Mouse (Mus musculus) heart, adult 8-10 months (tissue): ENCODE measurements around the gene Anks1. TPM values are rescaled to one million over a fixed set of nuclear protein-coding genes. Genes with fewer than 3 reads are reported as not detected.
A peak's percentile ranks its signal among the peaks of the same experiment; 100 is the strongest.
"Not testable (repeated sequence)": the region's sequence is repeated elsewhere in the genome, so short reads cannot be mapped to it uniquely, and the experiment has no call there.

Experiments
- DNase-seq: peaks from one replicate; pipeline ENCODE4 v3.0.0; 2022; ENCODE audit warnings: low spot score
- total RNA-seq, 4 experiments: library from RNA; stranded (reverse); gene quantifications; 2 replicates each; pipeline ENCODE4 v1.2.4; 2022

Anks1 gene
- total RNA-seq, 4 experiments from 2014 or later: 52.9 to 62.0 (median 57.6) TPM

GRCm38 (mm10) chr17:27966056-27966455, 57.0 kb downstream of the Anks1 start:
- no peak for DNase-seq

DNA sequence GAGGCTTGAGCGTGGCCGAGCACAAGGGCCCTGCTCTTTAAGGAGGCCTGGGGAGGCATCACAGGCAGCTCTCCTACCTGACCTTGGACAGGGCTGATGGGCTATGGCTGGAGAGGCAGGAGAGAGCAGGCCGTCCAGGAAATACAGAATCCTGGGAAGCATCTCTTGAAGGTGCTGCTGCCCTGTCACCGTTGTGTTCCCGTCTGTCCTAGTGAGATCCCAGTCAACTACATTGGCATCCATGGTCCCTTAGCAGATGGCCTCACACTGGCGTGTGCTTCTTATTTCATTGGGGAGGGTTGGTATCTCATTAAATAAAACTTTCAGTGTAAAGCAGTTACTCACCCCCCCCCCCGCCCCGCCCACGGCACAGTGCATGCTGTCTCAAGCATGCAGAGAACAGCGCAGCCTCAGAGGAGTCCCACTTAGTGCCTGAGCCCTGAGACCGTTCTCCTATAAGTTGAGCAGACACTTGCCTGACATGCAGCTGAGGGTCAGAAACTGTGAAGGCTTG, 57.5 kb downstream of the Anks1 start:
- no peak for DNase-seq

GRCm38 (mm10) chr17:27967529-27967928, 58.4 kb downstream of the Anks1 start:
- no peak for DNase-seq

GRCm38 (mm10) chr17:27968033-27968750, 59.1 kb downstream of the Anks1 start:
- peak; percentile 80 for DNase-seq

GRCm38 (mm10) chr17:27968903-27969302, 59.8 kb downstream of the Anks1 start:
- no peak for DNase-seq

DNA sequence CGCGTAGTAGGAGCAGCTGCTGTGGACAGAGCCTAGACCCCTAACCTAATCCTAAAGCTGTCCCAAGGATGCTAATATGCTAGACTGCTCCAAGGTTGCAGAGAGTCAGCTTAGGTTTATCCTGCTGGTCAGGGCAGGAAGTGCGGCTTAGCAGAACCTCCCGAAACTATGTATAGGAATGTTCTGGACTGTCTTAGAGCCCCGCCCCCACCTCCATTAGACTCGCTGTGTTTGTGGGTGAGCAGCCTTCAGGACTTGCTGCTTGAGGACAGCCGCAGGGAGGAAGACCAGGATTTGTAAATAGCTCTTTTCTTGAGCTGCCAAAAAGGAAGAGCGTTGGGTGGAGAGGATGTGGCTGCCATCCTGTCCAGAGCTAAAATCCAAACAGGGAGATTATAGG, 60.3 kb downstream of the Anks1 start:
- DNase-seq: peak; percentile 57

DNA sequence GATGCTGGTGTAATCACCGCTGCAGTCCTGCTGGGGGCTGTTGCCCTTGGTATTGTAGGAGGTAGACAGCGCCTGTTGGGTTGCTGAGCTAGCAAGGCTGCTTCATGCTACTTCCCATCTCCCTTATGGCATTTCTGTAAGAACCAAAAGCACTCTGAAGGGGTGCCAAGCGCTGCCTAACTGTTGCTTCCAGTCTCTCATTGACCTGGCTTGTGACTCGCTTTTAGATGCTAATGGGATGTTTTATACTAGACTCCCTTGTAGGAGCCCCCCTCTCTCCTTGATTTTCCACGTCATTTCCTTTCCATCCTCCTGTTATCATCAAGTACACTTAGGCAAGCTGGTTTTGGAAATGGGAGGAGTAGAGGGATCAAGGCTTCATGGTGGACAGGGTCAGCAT, 60.8 kb downstream of the Anks1 start:
- no peak for DNase-seq

DNA sequence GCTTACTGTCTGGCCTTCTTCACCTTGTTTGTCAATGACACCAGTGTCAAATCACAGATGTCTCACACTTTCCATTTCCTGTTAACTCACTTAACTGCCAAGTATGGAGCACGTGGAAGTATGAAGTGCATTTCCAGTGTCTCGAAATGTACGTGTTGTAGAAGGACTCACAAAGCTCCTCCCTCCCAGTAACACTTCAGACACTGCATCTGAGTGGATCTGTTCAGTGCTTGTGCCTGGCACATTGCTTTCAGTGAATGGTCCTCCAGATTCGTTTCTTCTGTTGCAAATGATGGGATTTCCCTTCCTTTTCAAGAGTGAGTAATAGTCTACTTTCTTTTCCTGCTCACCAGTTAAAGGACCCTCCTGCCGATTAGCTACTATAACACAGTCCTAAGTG, 61.2 kb downstream of the Anks1 start:
- DNase-seq: no peak

- DNase-seq: peak; percentile 94
Measured at GRCm38 (mm10) chr17:27971496-27971895, 62.4 kb downstream of the Anks1 start.

GRCm38 (mm10) chr17:27973337-27973736, 64.2 kb downstream of the Anks1 start:
- no peak for DNase-seq

DNA sequence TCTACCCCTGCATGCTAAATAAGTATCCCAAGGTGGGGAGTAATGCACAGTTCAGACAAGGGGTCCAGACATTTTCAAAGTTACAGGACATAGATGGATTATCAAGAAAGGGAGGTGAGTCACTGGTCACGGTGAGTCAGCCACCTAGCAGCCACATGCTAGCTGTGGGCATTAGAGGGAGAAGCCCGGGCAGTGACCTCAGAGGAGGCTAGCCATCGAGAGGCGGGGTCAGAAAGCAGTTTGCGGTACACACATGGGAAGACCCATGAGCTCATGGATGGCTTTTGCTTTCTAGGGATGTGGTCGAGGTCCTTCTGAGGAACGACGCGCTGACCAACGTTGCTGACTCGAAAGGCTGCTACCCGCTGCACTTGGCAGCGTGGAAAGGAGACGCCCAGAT, 67.2 kb downstream of the Anks1 start:
- no peak for DNase-seq

DNA sequence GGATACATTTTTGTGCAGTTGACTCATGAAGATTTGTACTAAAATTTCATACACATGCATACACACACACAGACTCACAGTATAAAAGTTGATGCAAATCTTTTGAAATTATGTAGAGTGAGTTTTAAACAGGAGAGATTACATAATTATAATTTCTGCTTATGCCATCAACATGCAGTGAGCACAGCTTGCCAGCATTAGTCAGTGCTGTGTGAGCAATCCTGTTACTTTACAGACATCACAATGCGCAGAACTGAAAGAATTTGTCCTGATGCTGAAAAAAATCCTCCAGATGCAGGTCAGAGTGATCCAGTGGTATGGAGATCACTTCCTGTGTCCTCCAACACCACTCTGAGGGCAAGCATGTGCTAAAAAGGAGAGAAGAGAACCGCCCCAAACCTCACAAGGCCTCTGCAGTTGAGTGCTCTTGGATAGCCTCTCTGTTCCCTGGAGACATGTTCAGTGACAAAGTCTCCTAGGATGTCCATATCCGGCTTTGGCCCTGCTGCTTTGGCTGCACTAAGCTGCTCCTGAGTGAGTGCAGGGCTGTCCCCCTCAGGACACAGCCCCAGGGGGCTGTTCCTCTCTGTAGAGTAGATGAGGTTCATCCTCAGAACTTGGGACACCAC, 68.0 kb downstream of the Anks1 start:
- no peak for DNase-seq

GRCm38 (mm10) chr17:27980391-27980955, 71.4 kb downstream of the Anks1 start:
- no peak for DNase-seq

DNA sequence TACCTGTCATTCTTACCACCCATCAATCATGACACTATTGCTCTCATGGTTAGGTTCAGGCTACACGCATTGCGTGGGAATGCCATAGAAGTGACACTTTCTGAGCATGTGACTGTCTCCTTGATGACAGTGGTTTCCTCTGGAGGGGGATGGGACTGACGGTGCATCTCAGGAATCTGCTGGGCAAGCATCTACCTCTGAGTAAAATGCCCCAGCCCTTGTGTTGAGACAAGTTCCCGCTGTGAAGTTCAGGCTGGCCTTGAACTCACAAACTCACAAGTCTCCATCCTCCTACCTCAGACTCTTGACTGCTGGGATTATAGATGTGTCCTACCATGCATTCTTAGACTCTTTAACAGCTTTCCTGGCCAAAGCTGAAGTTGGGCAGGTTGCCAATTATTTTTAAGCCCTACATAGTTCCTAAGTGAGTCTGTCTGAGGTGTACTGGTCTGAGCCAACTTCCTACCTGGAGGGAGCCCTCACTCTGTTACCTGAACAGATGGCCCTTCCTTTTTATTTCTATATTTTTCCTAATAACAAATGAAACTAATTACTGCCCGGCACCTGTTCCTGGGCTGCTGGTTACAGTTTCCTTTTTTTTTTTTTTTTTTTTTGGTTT, 72.5 kb downstream of the Anks1 start:
- DNase-seq: no peak

DNA sequence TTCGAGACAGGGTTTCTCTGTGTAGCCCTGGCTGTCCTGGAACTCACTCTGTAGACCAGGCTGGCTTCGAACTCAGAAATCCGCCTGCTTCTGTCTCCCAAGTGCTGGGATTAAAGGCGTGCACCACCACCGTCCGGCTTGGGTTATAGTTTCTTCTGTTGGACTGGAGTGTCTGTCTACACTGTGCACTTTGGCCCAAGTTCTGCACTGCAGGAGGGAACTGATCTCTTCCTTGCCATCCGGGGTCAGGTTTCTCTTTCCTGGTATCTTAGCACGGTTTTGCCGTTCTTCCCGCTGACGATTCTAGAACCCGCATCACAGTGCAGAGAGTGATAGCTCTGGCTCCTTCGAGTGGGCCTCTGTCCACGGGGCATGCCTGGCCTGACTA, 73.0 kb downstream of the Anks1 start:
- not testable (repeated sequence) for DNase-seq

- DNase-seq: no peak
Measured at GRCm38 (mm10) chr17:27982712-27983266, 73.7 kb downstream of the Anks1 start.

DNA sequence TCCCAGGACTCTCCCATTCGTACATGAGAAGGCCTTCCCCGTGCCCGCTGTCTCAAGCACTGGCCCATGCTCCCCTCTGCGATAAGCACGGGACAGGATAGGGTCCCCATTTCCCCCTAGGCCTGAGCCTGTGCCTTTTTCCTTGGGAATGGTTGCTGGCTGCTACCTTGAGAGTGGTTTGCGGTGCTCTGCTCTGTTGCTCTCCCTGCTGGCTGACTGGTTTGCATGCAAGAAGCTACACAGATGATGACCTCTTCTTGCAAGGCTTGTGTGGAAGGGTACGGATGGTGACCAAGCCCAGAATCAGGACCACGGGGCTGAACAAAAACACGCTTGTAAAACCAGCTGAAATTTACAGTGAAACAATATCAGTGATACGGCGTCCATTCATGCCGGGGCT, 75.3 kb downstream of the Anks1 start:
- no peak for DNase-seq

DNA sequence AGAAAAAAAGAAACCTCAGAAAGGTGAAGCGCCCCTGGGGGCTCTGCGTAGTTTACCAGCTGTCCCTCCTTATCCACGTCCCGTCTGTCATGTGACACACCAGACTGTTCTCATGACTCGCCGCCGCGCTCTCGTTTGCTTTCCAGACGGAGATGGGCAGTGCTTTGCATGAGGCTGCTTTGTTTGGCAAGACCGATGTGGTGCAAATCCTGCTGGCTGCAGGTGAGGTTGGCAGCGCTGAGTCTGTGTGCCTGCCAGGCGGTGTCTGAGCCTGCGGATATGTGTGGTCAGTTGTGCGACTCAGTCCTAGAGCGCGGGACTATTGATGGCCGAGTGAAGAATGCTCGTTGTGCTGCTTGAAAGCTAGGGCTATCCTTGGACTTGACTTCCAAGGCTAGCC, 77.0 kb downstream of the Anks1 start:
- no peak for DNase-seq

DNA sequence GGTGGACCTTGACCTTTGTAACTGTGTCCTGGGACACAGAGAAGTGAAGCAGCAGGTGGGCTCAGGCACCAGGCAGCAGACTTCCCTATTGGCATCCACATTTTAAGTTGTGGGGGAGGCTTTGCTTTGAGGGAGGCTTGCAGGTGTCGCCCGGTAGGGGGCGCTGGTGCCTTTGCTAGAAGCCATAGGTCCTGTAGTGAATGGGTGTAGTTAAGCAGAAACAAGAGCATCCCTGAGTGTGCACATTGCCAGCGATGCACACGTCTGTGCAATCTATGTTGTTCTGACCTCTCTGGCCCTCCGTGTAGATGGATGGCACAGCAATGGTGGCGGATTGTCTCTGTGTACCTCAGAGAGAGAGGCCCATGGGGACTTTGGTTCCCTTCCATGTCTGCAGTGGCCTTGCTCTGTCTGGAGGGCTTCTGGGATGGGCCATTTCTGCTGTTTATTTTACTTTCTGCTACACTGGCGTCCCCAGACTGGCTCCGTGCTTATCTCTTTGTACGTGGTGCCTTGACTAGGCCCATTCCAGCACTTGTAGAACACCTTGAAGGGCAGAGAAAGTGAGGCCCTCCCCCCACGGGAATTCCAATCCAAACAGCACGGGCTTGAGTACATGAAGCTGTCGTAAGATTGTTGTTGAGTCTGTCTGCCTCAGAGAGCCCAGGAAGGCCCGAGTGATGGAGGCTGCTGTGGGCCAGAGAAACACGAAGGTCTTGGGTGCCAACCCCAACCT, 80.9 kb downstream of the Anks1 start:
- DNase-seq: peak; percentile 74

DNA sequence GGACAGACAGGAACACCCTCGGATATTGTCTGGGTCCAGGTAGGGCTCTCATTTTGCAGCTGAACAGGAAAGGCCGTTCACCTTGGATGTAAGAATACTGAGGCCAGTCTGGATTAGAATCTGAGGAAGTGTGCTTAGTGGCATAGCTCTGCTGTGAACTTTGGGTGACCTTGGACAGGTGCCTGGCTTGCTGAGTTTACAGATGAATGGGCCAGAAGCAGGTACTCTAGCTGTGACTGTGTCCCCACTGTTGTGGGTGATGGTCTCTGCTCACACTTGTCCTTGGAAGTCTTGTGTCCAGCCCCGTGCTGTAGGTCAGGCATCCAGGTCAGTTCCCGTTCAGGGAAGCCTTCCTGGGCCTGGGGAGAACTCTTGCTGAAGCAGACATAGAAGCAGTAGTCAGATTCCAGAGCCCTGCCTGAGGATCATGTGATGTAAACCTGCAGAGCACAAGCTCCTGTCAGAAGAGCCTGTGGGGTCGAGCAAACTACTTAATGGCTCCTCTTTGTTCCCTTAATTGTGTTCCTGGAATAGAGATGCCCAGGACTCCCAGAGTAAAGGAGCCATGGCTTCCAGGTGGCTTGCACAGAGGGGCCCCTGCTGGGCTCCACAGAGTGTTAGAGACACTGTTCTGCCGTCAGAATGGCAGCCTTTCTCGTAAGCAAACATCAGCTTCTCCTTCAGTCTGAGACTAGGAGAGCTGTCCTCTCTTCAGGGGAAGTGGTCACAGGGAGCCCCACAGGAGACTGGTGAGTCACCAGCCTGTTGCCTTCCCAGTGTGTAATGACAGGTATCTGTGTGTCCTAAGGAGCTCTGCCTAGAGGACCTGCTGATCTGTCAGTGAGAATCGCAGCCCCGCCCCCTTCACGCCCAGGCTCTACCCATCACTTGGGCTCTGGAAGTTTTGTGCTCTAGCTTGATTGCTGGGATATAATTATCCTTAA, 85.2 kb downstream of the Anks1 start:
- no peak for DNase-seq
